Mouse (Mus musculus) fibroblast of lung, adult 2 months (primary cell): ENCODE measurements around the gene C87436.

Source experiments
- DNase-seq: peaks from one replicate; pipeline ENCODE4 v3.0.0-alpha.2; 2011; ENCODE audit warnings: low read depth

C87436 gene

DNA sequence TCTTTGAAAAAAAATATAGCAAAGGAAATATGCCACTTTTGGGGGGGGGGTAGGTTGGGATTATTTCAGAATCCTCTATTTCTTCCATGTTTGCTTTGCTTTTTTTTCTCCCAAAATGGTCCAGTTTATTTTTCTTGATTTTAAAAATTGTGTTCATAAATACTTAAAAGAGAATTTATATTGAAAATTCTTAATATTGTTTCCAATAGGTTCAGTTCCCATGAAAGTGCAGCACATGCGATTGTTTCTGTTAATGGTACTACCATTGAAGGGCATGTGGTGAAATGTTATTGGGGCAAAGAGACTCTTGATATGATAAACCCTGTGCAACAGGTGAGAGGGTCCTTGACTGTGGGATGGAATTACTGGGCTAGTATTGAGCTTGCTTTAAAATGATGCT lies 11.8 kb upstream of the C87436 start, which contains the start of gene Gm44790:
TSS of gene Gm44790 (plus strand) at position 301 of the 400 bp plus-strand sequence.
- no peak for DNase-seq

DNA sequence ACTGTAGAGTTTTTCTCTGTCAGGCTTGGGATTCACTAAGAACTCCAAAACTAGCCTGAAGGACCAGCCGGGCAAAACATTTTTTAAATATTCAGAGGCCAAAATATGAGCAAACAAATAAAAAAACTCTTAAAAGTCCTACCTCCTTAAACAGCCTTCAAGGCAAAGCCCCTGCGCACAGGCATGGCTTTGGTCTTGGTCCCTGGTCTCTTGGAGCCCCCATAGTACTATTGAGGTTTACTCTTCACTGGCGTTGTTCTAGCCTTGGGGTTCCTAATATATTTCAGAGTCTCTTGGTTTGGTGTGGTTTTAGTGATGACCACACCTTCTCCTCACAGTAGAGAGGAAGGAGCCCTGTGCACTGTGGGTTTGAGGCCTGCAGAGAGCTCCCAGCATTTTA lies 6.6 kb upstream of the C87436 start:
- DNase-seq: no peak

DNA sequence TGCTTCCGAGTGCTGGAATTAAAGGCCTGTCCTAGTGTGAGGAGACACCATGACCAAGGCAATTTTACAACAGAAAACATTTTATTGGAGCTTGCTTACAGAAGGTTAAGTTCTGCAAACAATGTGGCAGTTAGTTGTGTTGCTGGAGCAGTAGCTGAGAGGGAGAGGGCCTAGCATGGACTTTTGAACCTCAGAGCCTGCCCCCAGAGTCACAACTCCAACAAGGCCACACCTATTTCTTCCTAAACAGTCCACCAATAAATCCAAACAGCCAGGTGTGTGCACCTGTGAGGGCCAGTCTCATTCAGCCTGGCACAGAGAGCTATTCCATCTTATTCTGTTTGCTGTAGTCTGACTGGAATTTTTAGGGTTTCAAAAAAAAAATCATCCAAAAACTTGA lies 4.5 kb upstream of the C87436 start:
- no peak for DNase-seq

DNA sequence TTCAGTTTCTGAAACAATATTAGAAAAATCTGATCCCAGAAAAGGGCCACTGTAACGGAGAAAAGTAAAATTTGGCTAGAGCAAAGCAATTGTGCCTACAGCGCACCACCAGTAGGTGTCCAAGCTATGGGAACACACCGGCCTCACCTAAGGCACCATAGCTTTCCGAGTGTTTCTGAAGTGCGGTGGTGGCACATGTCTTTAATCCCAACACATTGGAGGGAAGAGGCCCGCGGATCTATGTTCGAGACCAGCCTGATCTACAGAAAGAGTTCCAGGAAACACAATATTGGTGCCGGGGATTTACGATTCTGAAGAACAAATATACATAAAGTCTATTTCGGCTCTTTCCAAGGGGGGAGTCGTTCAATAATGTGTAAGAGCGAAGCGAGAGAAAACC lies 463 bp upstream of the C87436 start:
- DNase-seq: peak; percentile 24

DNA sequence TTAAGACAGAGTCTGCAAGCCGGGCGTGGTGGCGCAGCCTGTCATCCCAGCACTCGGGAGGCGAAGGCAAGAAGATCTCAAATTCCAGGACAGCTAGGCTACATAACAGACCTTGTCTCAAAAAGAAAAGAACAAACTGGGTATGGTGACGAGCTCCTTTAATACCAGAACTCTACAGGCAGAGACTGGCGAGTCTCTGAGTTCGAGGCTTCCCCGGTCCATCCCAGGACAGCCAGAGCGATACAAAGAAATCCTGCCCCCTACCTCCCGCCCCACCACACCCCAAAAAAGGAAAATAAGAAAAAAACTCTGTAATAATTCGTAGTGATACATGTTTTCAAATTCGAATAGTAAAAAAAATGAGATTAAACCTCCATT lies 934 bp downstream of the C87436 start:
- no peak for DNase-seq

DNA sequence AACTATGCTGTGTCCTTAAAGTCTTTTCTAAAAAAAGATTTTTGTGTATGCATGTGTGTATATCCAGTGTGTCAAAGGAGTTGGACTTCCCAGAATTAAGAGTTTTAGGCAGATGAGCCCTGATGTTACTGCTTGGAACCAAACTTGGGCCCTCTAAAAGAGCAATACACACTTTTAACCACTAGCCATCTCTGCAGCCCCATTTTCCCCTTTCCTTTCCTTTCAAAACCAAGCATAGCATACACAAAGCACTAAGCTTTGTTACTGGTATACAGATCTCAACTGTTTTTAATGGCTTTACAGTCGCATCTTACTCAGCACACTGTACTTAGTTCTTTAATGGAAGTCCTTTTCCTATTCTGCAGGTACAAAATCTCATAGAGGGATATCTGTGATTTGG lies 1.4 kb downstream of the C87436 start:
- DNase-seq: no peak

DNA sequence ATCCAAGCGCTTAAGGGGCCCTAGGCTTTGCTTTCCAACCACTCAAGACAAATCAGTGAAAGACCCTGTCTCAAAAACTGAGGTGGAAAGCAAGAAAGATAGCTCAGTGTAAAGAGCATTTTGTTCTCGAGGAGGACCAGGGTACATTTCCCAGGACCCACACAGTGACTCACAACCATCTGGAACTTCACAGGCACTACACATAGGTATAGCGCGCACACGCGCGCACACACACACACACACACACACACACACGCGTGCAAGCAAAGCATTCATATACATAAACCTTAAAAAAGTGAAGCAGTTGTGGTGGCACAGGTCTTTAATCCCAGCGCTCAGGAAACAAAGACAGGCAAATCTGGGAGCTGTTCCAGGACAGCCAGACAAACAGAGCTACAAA lies 3.4 kb downstream of the C87436 start:
- no peak for DNase-seq

DNA sequence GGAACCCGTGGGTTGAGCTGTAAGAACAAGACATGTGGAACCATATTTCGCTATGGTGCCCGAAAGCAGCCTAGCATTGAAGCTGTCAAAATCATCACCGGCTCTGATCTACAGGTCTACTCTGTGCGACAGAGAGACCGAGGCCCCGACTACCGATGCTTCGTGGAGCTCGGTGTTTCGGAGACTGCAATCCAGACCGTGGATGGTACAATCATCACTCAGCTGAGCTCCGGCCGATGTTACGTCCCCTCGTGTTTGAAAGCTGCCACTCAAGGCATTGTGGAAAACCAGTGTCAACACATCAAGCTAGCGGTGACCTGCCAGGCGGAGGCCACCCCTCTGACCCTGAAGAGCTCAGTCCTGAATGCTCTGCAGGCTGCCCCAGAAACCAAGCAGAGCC lies 7.4 kb downstream of the C87436 start:
- no peak for DNase-seq

DNA sequence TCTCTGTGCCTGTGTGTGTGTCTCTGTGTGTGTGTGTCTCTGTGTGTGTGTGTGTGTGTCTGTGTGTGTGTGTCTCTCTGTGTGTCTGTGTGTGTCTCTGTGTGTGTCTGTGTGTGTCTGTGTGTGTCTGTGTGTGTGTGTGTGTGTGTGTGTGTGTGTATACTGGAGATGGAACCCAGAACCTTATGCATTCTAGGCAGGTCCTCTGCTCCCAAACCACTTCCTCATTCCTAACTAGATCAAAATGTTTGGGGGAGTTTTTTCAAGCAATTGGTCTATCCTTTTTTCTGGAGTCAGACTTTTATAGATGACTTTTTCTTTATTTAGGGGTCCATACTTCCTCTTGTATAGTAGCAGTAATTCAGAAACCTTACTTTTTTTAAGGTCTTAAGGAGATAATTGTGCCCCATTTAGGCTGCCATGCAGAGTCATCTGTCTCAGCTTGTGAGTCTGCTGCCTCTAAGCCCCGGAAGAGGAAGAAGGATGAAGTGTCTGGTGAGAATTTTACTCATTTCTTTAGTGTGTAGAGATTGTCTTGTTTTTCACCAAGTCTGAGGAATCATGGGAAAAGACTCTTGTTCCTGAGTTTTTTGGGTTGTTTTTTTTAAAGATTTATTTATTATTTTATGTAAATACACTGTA lies 8.9 kb downstream of the C87436 start:
- DNase-seq: no peak

DNA sequence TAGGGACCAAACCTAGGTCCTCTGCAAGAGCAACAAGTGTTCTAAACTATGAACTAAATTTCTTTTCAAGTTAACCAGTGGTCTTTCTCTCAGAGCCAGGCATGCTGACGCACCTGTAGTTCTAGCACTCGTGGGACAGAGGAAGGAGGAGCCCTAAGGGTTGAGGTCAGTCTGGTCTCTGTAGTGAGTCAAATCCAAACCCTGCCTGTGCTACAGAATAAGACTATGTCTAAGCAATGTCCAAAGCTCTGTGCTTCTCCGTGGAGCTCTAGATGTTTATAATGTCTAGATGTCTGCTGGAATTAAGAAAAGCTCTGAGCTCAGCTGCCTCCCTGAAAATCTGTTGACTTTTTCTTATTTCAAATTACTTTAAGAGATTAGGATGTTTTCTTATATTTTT lies 18.6 kb downstream of the C87436 start:
- no peak for DNase-seq

DNA sequence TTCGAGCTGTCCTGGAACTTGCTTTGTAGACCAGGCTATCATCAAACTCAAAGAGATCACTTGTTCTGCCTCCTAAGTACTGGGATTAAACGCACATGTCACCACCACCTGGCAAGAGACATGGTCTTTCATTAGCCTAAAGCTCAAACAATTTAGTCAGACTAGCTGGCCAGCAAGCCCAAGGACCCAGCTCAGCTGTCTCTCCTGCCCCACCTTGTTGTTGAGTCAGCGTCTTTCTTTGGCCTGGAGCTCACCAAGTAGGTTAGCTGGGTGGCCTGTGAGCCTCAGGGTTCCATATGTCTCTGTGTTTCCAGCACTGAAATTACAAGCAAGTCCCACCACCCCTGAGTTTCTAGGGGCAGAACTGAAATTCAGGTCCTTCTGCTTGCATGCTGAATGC lies 24.9 kb downstream of the C87436 start:
- DNase-seq: no peak

DNA sequence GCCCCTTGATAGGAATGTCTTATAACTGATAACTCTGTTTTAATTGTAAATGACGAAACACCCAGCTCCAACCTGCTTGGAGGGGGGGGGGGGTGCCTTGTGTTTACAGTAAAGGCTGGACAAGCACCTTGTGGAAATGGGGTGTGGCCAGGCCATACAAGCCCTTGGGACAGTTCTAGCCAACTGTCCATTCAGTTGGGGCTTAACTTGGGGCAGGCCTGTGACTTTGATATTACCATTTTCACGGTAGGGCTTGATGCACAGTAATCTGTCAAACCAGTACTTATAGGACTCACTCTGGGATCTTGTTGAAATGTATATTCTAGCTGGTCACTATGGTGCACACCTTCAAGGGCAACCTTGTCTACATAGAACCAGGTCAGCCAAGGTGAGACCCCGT lies 33.1 kb downstream of the C87436 start:
- no peak for DNase-seq

DNA sequence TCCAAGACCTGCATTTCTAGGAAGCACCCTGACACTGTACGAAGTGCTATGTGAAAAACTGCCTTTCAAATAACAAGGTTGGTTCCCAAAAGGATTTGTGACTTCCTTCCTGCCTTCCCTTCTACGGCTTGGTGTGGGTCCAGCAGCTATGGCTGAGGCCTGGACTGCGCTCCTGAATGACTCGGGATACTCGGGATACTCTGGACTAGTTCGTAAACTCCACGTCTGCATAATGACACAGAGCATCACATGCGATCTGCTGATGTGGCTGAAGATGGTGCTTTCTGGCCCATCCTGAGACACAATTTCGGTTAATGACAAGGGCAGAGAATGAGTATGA lies 33.6 kb downstream of the C87436 start:
- DNase-seq: no peak

DNA sequence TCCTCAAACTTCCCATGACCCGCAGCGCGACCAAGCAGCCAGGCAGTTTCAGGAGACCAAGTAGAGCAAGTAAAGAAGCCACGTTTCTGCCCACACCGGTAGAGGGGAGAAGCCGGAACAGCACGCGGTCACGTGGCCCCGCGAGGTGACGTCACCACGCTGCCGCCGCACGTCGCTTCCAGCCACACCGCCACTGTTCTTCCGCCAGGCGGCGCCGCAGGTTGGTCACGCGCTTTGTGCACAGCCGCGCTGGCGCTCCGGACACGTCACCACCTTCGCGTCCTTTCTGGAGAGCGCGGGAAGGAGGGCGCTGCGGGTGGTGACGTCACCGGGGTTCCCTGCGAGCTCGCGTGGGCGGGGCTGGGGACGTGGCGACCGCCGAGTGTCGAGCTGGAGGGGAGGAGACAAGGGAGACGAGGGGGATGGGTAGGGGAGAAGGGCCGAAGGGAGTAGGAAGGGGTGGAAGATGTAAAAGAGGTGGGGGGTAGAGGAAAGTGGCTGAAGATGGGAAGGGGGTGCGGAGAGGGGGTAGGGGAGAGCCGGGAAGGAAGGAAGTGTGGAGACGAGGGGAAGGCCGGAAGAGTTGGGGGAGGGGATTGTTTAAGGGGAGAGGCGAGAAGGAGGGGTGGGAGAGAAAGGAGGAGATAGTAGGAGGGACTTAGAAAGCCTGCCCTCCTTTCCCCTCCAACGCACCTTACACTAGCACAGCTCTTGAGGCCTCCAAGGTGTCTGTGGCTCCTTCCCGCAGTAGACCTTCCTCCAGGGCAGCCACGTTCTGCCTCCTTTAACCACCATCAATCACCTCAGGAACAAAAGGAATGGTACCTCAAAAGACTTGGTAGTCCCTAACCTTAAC lies 34.2 kb downstream of the C87436 start:
- DNase-seq: peak; percentile 97

DNA sequence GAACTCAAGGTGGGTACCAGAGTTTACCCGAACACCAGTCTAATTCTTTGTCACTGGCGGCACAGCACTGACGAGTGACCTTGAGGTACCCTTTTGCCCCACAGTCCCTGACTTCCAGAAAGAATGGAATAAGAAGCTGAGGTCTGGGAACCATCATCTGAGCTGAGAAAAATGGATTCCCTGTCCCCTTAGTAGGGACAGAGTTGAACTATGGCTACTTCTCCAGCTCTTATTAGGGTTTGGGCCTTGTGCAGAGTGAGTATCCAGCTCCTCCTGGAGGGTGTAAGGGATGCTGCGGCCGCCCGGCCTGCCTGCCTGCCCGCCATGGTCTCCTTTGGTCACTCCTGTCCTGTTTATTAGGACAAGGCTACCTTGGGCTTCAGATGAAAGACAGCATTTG lies 34.9 kb downstream of the C87436 start:
- no peak for DNase-seq

DNA sequence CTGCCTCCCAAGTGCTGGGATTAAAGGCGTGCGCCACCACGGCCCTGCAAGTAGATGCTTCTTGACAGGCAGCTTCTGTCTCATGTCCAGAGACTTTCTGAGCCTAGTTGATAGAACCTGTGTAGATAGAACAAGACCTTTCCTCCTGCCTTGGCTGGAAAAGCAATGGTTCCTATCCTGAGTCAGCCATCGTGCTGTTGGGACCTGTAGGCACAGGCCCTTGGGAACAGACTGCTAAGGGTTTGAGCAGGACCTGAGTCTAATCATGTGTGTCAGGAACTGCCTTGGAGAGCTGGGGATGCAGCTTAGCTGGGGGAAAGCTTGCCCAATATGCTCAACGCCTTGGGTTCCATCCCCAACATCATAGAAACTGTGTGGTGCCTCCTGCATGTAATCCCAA lies 35.9 kb downstream of the C87436 start:
- DNase-seq: no peak

DNA sequence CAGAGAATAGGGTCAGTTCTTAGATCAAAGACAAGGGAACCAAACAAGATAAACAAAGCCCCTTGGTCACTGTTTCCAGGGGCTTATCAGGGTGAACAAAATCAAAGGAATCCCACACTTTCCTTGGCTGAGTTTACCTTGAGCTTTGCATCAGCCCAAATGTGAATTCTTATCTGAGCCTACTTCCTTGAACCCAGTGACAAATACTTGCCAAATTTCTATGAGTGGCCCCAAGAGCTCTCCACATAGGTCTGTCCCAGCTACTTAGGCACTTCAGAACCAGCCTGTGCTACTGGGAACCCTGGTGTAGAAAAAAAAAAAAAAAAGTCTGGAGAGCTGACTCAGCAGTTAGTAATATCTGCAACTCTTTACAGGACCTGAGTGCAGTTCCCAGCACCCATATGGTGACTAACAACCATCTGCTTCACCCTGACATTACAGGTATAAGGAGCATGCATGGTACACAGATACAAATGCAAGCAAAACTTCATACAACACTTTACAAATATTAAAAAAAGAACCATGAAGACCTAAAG lies 36.5 kb downstream of the C87436 start:
- DNase-seq: no peak

DNA sequence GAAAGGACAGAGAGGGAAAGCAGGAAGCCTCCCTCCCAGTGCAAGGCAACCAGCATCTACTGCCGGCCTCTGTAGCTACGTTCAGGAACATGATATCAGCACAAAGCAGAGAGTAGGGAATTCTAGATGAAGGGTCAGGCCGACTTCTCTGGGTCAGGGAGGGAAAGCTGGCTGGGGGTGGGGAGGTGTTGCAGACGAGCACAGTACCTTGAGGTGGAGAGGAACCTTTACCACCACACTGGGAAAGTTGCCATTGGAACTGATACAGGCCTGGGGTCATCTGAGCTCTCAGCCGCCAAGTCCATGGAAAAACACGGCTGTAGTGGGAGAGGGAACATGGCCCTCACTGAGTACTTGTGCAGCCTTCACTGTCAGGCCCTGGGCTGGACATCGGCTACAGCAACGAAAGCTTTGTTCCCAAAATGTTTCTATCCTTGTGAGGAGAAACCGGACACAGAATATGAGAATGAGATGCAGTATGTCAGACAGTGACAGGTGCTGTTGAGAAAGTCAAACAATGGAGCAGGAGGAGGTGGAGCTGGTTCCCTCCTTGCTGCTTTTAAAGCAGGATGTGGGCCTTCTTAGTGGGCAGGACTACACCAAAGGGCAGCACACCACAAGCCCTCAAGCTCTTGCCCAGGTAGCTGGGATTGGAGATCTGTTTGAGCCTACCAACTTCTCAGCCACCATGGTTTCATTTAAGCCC lies 37.4 kb downstream of the C87436 start:
- no peak for DNase-seq

DNA sequence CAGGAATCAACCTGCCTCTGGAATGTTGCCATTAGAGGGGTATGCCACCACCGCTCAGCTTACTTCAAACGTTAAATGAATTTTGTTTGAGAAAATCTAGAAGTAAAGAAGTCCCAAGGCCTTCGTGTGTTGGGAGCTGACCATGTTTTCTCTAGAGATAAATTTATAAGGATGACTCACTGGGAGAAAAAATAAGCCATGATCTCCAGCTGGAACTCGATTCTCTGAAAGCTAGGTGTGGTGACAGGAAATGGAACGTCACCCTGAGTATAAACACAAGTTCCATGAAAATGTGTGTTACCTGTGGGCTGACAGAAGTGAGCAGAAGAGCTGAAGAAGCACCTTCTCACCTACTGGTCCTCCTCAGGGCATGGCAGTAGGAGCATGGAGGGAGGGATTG lies 38.8 kb downstream of the C87436 start:
- no peak for DNase-seq

DNA sequence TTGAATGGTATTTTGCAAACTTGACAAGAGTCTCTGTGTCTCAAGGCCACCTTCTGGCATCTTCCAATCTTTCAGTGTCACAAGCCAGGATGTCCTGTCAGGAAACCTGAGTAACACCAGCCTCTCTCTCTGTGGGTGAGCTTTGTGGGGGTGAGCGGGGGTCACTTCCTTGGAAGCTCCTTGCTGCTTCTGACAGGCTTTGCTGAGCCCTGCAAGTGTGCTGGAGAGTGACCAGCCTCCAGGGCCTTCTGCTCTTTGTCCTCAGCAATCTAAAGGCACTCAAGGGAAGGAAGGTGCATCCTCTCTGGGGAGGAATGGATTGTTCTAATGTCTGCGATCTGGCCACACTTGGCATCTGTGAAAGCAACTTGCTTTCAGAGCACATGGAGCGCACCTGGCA lies 41.1 kb downstream of the C87436 start:
- DNase-seq: no peak

DNA sequence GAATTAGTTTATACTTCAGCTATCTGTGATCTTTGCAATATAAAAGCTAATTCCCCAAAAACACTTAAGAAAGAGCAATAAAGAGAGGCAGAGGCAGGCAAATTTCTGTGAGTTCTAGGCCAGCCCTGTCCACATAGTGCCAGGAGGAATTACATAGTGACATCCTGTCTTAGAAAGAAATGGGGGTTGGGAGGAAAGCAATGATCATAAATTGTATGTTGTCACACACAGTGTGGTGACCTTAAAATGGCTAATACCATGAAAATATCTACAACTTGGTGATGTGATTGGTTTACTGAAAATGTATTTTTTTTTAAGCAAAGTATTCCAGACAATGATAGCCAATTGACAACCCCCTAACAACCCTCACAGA lies 41.6 kb downstream of the C87436 start:
- no peak for DNase-seq

DNA sequence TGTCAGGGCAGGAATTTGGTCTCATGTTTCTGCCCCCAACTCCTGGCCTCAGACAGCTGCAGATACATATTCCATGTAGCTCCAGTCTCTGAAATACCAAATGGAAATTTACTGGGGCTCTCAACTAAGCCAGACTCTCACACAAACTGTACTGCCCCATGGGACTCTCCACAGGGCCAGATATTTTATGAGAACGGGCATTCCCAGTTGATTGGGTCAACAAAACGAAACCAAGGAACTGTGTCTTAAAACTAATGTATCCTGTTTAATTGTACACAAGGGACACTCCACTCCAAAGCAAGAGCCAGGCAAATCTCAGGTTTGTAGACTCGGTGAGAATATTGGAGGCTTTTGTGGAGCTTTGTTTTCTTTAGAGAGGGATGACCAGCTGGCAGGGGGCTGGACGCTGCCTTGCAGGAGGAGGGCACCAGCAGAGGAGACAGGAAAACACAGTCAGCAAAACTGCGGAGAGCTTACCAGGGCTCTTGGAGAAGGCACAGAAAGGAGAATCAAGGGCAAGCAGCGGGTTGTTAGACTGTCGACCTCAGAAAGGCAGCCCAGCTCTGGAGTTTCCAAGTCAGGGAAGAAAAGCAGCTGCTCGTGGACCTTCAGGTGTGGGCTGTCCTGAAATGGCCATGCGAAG lies 42.1 kb downstream of the C87436 start:
- peak; percentile 66 for DNase-seq

DNA sequence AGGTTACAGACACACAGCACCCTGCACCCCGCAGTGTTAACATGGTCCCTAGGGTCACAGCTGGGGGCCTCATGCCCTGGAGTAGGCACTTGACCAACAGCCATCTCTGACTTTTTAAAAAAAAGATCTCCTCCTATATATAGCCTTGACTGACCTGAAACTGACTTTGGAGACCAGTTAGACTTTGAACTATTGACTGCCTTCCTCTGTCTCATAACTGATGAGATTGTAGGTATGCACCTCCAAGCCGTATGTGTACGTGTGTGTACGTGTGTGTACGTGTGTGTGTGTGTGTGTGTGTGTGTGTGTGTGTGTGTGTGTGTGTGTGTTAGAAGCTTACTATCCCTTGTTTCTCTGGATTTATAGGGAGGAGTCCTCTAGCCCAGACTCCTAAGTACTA lies 43.7 kb downstream of the C87436 start:
- DNase-seq: no peak
